Mouse (Mus musculus) spleen, adult 12 weeks (tissue): ENCODE measurements around the gene B3gnt7.

Experiments
- DNase-seq: peaks from one replicate; pipeline ENCODE4 v3.0.0; 2022; ENCODE audit warnings: low spot score

B3gnt7 gene

GRCm38 (mm10) chr1:86302532-86302931 lies at the start of gene B3gnt7:
TSS of gene B3gnt7 (plus strand) at chr1:86302832.
- no peak for DNase-seq

GRCm38 (mm10) chr1:86253410-86253809 lies 49.2 kb upstream of the B3gnt7 start:
- no peak for DNase-seq

- no peak for DNase-seq
Measured at GRCm38 (mm10) chr1:86256311-86256710, 46.3 kb upstream of the B3gnt7 start.

- no peak for DNase-seq
Measured at GRCm38 (mm10) chr1:86257228-86257627, 45.4 kb upstream of the B3gnt7 start.

- no peak for DNase-seq
Measured at GRCm38 (mm10) chr1:86258171-86258824, 44.3 kb upstream of the B3gnt7 start.

- DNase-seq: no peak
Measured at GRCm38 (mm10) chr1:86263564-86264339, 38.9 kb upstream of the B3gnt7 start.

- DNase-seq: no peak
Measured at GRCm38 (mm10) chr1:86265060-86265459, 37.6 kb upstream of the B3gnt7 start.

- DNase-seq: no peak
Measured at GRCm38 (mm10) chr1:86268492-86269189, 34.0 kb upstream of the B3gnt7 start.

GRCm38 (mm10) chr1:86269190-86269508 lies 33.5 kb upstream of the B3gnt7 start:
- no peak for DNase-seq

GRCm38 (mm10) chr1:86271707-86272106 lies 30.9 kb upstream of the B3gnt7 start:
- DNase-seq: no peak

GRCm38 (mm10) chr1:86277055-86277454 lies 25.6 kb upstream of the B3gnt7 start:
- no peak for DNase-seq

- DNase-seq: no peak
Measured at GRCm38 (mm10) chr1:86281781-86282536, 20.7 kb upstream of the B3gnt7 start.

GRCm38 (mm10) chr1:86284101-86284500 lies 18.5 kb upstream of the B3gnt7 start:
- DNase-seq: no peak

- no peak for DNase-seq
Measured at GRCm38 (mm10) chr1:86285295-86285694, 17.3 kb upstream of the B3gnt7 start.

- DNase-seq: no peak
Measured at GRCm38 (mm10) chr1:86287473-86287872, 15.2 kb upstream of the B3gnt7 start.

GRCm38 (mm10) chr1:86290452-86290851 lies 12.2 kb upstream of the B3gnt7 start:
- DNase-seq: no peak

GRCm38 (mm10) chr1:86293091-86293490 lies 9.5 kb upstream of the B3gnt7 start:
- DNase-seq: no peak

GRCm38 (mm10) chr1:86293868-86294267 lies 8.8 kb upstream of the B3gnt7 start:
- no peak for DNase-seq

GRCm38 (mm10) chr1:86294472-86294871 lies 8.2 kb upstream of the B3gnt7 start:
- DNase-seq: no peak

- DNase-seq: no peak
Measured at GRCm38 (mm10) chr1:86300093-86300492, 2.5 kb upstream of the B3gnt7 start.

GRCm38 (mm10) chr1:86300731-86301130 lies 1.9 kb upstream of the B3gnt7 start:
- DNase-seq: no peak
